Comparison of ENCODE assay signal across 25 mouse cellular contexts in the genomic region with DNA sequence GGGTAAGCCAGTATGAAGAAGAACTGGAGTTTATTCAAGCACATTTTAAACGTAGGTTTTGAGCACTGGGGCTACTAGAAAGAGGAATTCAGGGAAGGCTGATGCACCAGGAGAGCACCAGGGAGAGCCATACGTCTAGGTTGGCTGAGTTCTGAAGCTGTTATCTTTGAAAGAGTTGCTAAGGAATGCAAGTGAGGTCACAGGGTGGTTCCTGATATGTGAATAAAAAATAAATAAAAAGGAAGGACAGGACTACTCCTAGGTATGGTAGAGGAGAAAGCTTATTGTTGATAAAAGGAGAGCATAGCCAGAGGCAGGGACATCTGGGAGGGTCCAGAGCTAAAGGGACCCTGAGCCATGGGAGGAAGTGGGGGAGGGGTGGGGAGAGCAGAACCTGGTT.
"Had no signal": no experiment of that assay in that cellular context is flagged by ENCODE, and none has a peak within 500 bp of the region (broad histone marks: within the 10 kb centered on the region; RNA-seq: fewer than 3 reads in every experiment).

No protein-coding gene starts in this region.

- H3K9ac ChIP-seq: heart, embryonic 13.5 days; heart, embryonic 15.5 days; hindbrain, embryonic 13.5 days; hindbrain, embryonic 15.5 days; kidney, embryonic 15.5 days; limb, embryonic 12.5 days had no signal

- H3K27ac ChIP-seq: heart, adult 2 months; heart, embryonic 13.5 days; heart, embryonic 15.5 days; hindbrain, embryonic 13.5 days; hindbrain, embryonic 15.5 days; hindbrain, postnatal 0 days; kidney, embryonic 15.5 days; kidney, postnatal 0 days; left cerebral cortex, adult 2 months; limb, embryonic 10.5 days; limb, embryonic 12.5 days had no signal

- H3K36me3 ChIP-seq: heart, embryonic 13.5 days; heart, embryonic 15.5 days; hindbrain, embryonic 15.5 days; kidney, embryonic 15.5 days; limb, embryonic 10.5 days; limb, embryonic 12.5 days had no signal

- H3K9me3 ChIP-seq: heart, embryonic 13.5 days; heart, embryonic 15.5 days; hindbrain, embryonic 13.5 days; hindbrain, embryonic 15.5 days; kidney, embryonic 15.5 days; limb, embryonic 10.5 days; limb, embryonic 12.5 days had no signal

- H3K4me3 ChIP-seq: heart, adult 2 months; heart, embryonic 13.5 days; heart, embryonic 15.5 days; hindbrain, embryonic 13.5 days; hindbrain, embryonic 15.5 days; kidney, embryonic 15.5 days; left cerebral cortex, adult 2 months; limb, embryonic 10.5 days; limb, embryonic 12.5 days had no signal

- H3K4me1 ChIP-seq: hindbrain, embryonic 13.5 days; hindbrain, embryonic 15.5 days; kidney, embryonic 15.5 days; limb, embryonic 12.5 days had no signal

- H3K4me2 ChIP-seq: heart, embryonic 11.5 days; heart, embryonic 13.5 days; heart, embryonic 15.5 days; hindbrain, embryonic 13.5 days; hindbrain, embryonic 15.5 days; kidney, embryonic 15.5 days; limb, embryonic 12.5 days; liver, embryonic 11.5 days had no signal

- DNase-seq: gastrocnemius, postnatal 14 days; gastrocnemius, postnatal 36 days; heart, adult 11 months; heart, adult 2 months; heart, postnatal 14 days; heart, postnatal 36 days; kidney, adult 11 months; kidney, adult 2 months; kidney, adult 9 months; kidney, postnatal 25 days; kidney, postnatal 4 days; liver had no signal

- ATAC-seq: hindbrain, postnatal 0 days; intestine, embryonic 16.5 days had no signal

- H3K27me3 ChIP-seq: heart, embryonic 13.5 days; heart, embryonic 15.5 days; hindbrain, embryonic 13.5 days; hindbrain, embryonic 15.5 days; kidney, embryonic 15.5 days; limb, embryonic 12.5 days had no signal
